Mouse (Mus musculus): ENCODE results near the gene Snx6. TPM values are rescaled to one million over a fixed set of nuclear protein-coding genes. Genes with fewer than 3 reads are reported as not detected.

The Snx6 gene
- total and polyA plus RNA-seq, 3 experiments, result 12.3 to 27.8 (median 26.4) TPM

GRCm38 (mm10) chr12:54810142-54810541 is 14.6 kb upstream of the Snx6 start:
- intact Hi-C loops (cut with DNase I), result no loop called here
- 51% methylated on average over 2 of the region's 2 CpGs for WGBS
- H3K36me3 ChIP-seq (ENCODE audit: control insufficient read depth, insufficient read depth, low read length), result no peaks in the 10 kb centered on the region
- no peak for DNase-seq
- TF ChIP-seq EP300 (IDR thresholded peaks at IDR 0.05; ENCODE audit: insufficient read depth, low read depth, low read length), result no peak
- TF ChIP-seq CTCF (IDR thresholded peaks at IDR 0.05), result no peak
- TF ChIP-seq POLR2A (IDR thresholded peaks at IDR 0.05; ENCODE audit: insufficient read depth, low read depth, low read length), result no peak
- H3K27ac ChIP-seq, result no peak overlapping the region
- no peak overlapping the region for H3K9ac ChIP-seq (ENCODE audit: low read depth, low read length)
- no peaks in the 10 kb centered on the region for H3K4me1 ChIP-seq (ENCODE audit: control insufficient read depth, insufficient read depth, low read length)
- no peaks in the 10 kb centered on the region for H3K79me2 ChIP-seq (replicated peaks; ENCODE audit: control insufficient read depth, insufficient read depth, low read length)
- H3K4me3 ChIP-seq, result no peak overlapping the region
- no peaks in the 10 kb centered on the region for H3K27me3 ChIP-seq (ENCODE audit: control insufficient read depth, insufficient read depth, low read length)

GRCm38 (mm10) chr12:54807481-54807880 is 12.0 kb upstream of the Snx6 start:
- intact Hi-C loops (cut with DNase I), result no loop called here
- 58% methylated on average over 6 of the region's 6 CpGs for WGBS

GRCm38 (mm10) chr12:54806131-54806530 is 10.6 kb upstream of the Snx6 start:
- no peak overlapping the region for H3K27ac ChIP-seq
- no peaks in the 10 kb centered on the region for H3K79me2 ChIP-seq (replicated peaks; ENCODE audit: control insufficient read depth, insufficient read depth, low read length)
- TF ChIP-seq CTCF (IDR thresholded peaks at IDR 0.05), result no peak
- TF ChIP-seq EP300 (IDR thresholded peaks at IDR 0.05; ENCODE audit: insufficient read depth, low read depth, low read length), result no peak
- H3K4me1 ChIP-seq (ENCODE audit: control insufficient read depth, insufficient read depth, low read length), result no peaks in the 10 kb centered on the region
- H3K27me3 ChIP-seq (ENCODE audit: control insufficient read depth, insufficient read depth, low read length), result no peaks in the 10 kb centered on the region
- H3K9ac ChIP-seq (ENCODE audit: low read depth, low read length), result no peak overlapping the region
- no peak for DNase-seq
- intact Hi-C loops (cut with DNase I), result no loop called here
- no peaks in the 10 kb centered on the region for H3K36me3 ChIP-seq (ENCODE audit: control insufficient read depth, insufficient read depth, low read length)
- 46% methylated on average over 6 of the region's 6 CpGs for WGBS
- no peak overlapping the region for H3K4me3 ChIP-seq

More at GRCm38 (mm10) chr12:54807481-54807880, 12.0 kb upstream of the Snx6 start:
- Histone ChIP-seq H3K9ac (ENCODE audit: low read depth, low read length) (no peak overlapping the region), H3K27ac (no peak overlapping the region), H3K4me3 (no peak overlapping the region), H3K4me1 (ENCODE audit: control insufficient read depth, insufficient read depth, low read length) (no peaks in the 10 kb centered on the region), H3K79me2 (replicated peaks; ENCODE audit: control insufficient read depth, insufficient read depth, low read length) (no peaks in the 10 kb centered on the region), H3K36me3 (ENCODE audit: control insufficient read depth, insufficient read depth, low read length) (no peaks in the 10 kb centered on the region), H3K27me3 (ENCODE audit: control insufficient read depth, insufficient read depth, low read length) (no peaks in the 10 kb centered on the region)
- DNase-seq, result no peak
- TF ChIP-seq EP300 (IDR thresholded peaks at IDR 0.05; ENCODE audit: insufficient read depth, low read depth, low read length) (no peak), POLR2A (IDR thresholded peaks at IDR 0.05; ENCODE audit: insufficient read depth, low read depth, low read length) (no peak), CTCF (IDR thresholded peaks at IDR 0.05) (no peak)

GRCm38 (mm10) chr12:54805254-54806002 is 9.9 kb upstream of the Snx6 start:
- DNase-seq, result no peak
- no peak for TF ChIP-seq EP300 (IDR thresholded peaks at IDR 0.05; ENCODE audit: insufficient read depth, low read depth, low read length)
- TF ChIP-seq CTCF (IDR thresholded peaks at IDR 0.05), result no peak
- TF ChIP-seq POLR2A (IDR thresholded peaks at IDR 0.05; ENCODE audit: insufficient read depth, low read depth, low read length), result no peak
- intact Hi-C loops (cut with DNase I), result no loop called here
- H3K9ac ChIP-seq (ENCODE audit: low read depth, low read length), result no peak overlapping the region
- no peaks in the 10 kb centered on the region for H3K36me3 ChIP-seq (ENCODE audit: control insufficient read depth, insufficient read depth, low read length)
- H3K4me1 ChIP-seq (ENCODE audit: control insufficient read depth, insufficient read depth, low read length), result no peaks in the 10 kb centered on the region
- WGBS, result 83% methylated on average over 6 of the region's 6 CpGs
- H3K79me2 ChIP-seq (replicated peaks; ENCODE audit: control insufficient read depth, insufficient read depth, low read length), result no peaks in the 10 kb centered on the region
- no peak overlapping the region for H3K4me3 ChIP-seq
- H3K27me3 ChIP-seq (ENCODE audit: control insufficient read depth, insufficient read depth, low read length), result no peaks in the 10 kb centered on the region
- H3K27ac ChIP-seq, result no peak overlapping the region

GRCm38 (mm10) chr12:54803531-54803930 is 8.0 kb upstream of the Snx6 start:
- Histone ChIP-seq H3K4me3 (no peak overlapping the region), H3K27ac (no peak overlapping the region), H3K79me2 (replicated peaks; ENCODE audit: control insufficient read depth, insufficient read depth, low read length) (no peaks in the 10 kb centered on the region), H3K27me3 (ENCODE audit: control insufficient read depth, insufficient read depth, low read length) (no peaks in the 10 kb centered on the region), H3K36me3 (ENCODE audit: control insufficient read depth, insufficient read depth, low read length) (no peaks in the 10 kb centered on the region), H3K9ac (ENCODE audit: low read depth, low read length) (no peak overlapping the region), H3K4me1 (ENCODE audit: control insufficient read depth, insufficient read depth, low read length) (no peaks in the 10 kb centered on the region)
- TF ChIP-seq CTCF (IDR thresholded peaks at IDR 0.05) (no peak), POLR2A (IDR thresholded peaks at IDR 0.05; ENCODE audit: insufficient read depth, low read depth, low read length) (no peak), EP300 (IDR thresholded peaks at IDR 0.05; ENCODE audit: insufficient read depth, low read depth, low read length) (no peak)
- DNase-seq, result no peak
- intact Hi-C loops (cut with DNase I), result no loop called here
- 82% methylated on average over 3 of the region's 3 CpGs for WGBS

GRCm38 (mm10) chr12:54796516-54797195 is 1.2 kb upstream of the Snx6 start:
- H3K27ac ChIP-seq, result no peak overlapping the region
- WGBS, result 82% methylated on average over 8 of the region's 8 CpGs
- TF ChIP-seq POLR2A (IDR thresholded peaks at IDR 0.05; ENCODE audit: insufficient read depth, low read depth, low read length) (no peak), CTCF (IDR thresholded peaks at IDR 0.05) (no peak), EP300 (IDR thresholded peaks at IDR 0.05; ENCODE audit: insufficient read depth, low read depth, low read length) (no peak)

More at GRCm38 (mm10) chr12:54796516-54797195, 1.2 kb upstream of the Snx6 start:
- Histone ChIP-seq H3K4me1 (ENCODE audit: control insufficient read depth, insufficient read depth, low read length) (peaks cover 4% of the 10 kb centered on the region), H3K79me2 (replicated peaks; ENCODE audit: control insufficient read depth, insufficient read depth, low read length) (peaks cover 8% of the 10 kb centered on the region), H3K4me3 (no peak overlapping the region), H3K36me3 (ENCODE audit: control insufficient read depth, insufficient read depth, low read length) (peaks cover 4% of the 10 kb centered on the region), H3K27me3 (ENCODE audit: control insufficient read depth, insufficient read depth, low read length) (no peaks in the 10 kb centered on the region), H3K9ac (ENCODE audit: low read depth, low read length) (no peak overlapping the region)
- no peak for DNase-seq
- intact Hi-C loops (cut with DNase I), result no loop called here
